Mouse (Mus musculus): ENCODE results near the gene Sgsm2. TPM values are rescaled to one million over a fixed set of nuclear protein-coding genes. Genes with fewer than 3 reads are reported as not detected.

The Sgsm2 gene
- polyA plus RNA-seq, 1 experiment: 0.18 TPM

DNA sequence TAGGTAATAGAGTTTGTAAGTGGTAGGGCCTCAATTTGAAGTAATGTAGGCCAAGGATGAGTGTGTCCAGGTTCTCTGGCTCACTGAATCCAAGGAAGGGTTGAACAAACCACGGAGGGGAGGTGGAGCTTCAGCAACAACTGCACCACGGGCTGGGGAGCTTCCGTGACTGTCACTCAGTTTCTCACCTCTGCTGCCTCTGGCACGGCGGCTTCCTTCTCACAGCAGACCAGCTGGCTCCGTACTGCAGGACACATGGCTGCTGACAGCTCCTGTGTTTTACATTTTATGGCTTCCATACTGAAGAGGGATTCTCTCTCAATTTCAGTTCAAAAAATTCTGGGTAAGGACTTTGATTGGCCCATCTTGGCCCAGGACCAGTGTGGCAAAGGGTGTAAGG lies 22.4 kb upstream of the Sgsm2 start:
- H3K9me3 ChIP-seq (ENCODE audit: control insufficient read depth, low read length): no peaks in the 10 kb centered on the region
- no peak overlapping the region for H3K4me3 ChIP-seq (replicated peaks)
- no peaks in the 10 kb centered on the region for H3K27me3 ChIP-seq (ENCODE audit: control insufficient read depth)
- TF ChIP-seq GATA1 (IDR thresholded peaks at IDR 0.05; ENCODE audit: low read length) (no peak), TAL1 (IDR thresholded peaks at IDR 0.05; ENCODE audit: low read length) (no peak)
- peaks cover 5% of the 10 kb centered on the region for H3K4me1 ChIP-seq (ENCODE audit: control insufficient read depth)
- peaks cover 22% of the 10 kb centered on the region for H3K36me3 ChIP-seq (ENCODE audit: control insufficient read depth)

DNA sequence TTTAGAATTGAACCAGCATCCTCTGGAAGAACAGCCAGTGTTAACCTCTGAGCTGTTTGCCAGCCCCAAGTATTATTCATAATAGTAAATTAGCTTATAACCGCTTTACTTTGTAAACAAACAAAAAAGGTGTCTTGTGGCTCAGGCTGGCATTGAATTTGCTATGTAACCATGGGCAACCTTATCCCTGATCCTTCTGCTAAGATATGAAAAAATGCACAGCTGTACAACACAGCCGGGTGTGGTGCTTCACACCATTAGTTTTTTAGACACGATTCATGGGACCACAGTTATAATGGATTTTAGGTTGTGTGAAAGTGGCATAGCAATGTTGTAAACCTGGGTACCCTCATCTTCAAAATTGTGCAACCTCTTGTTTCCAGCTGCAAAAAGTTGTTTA lies 15.6 kb upstream of the Sgsm2 start:
- Histone ChIP-seq H3K9me3 (ENCODE audit: control insufficient read depth, low read length) (no peaks in the 10 kb centered on the region), H3K36me3 (ENCODE audit: control insufficient read depth) (peaks cover 30% of the 10 kb centered on the region), H3K4me1 (ENCODE audit: control insufficient read depth) (peaks cover 4% of the 10 kb centered on the region), H3K4me3 (replicated peaks) (no peak overlapping the region), H3K27me3 (ENCODE audit: control insufficient read depth) (no peaks in the 10 kb centered on the region)
- TF ChIP-seq TAL1 (IDR thresholded peaks at IDR 0.05; ENCODE audit: low read length): no peak

DNA sequence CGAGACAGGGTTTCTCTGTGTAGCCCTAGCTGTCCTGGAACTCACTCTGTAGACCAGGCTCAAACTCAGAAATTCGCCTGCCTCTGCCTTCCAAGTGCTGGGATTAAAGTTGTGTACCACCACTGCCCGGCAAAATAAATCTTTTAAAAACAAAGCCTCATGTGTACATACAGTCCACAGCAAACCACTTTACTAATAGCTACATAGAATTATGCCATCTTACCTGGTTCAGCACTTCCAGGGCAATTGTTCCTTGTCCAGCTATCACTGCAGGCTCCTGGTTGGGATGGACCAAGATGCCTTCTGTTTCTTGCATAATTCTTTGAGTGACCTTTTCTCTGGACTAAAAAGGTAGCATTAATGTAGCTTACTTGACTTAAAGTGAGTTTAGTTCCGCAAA lies 13.1 kb upstream of the Sgsm2 start:
- Histone ChIP-seq H3K4me3 (replicated peaks) (no peak overlapping the region), H3K4me1 (ENCODE audit: control insufficient read depth) (peaks cover 4% of the 10 kb centered on the region), H3K27me3 (ENCODE audit: control insufficient read depth) (no peaks in the 10 kb centered on the region), H3K9me3 (ENCODE audit: control insufficient read depth, low read length) (no peaks in the 10 kb centered on the region), H3K36me3 (ENCODE audit: control insufficient read depth) (peaks cover 55% of the 10 kb centered on the region)
- no peak for TF ChIP-seq TAL1 (IDR thresholded peaks at IDR 0.05; ENCODE audit: low read length)
- no peak for TF ChIP-seq GATA1 (IDR thresholded peaks at IDR 0.05; ENCODE audit: low read length)

GRCm38 (mm10) chr11:74908618-74909399 lies 11.9 kb upstream of the Sgsm2 start:
- Histone ChIP-seq H3K9me3 (ENCODE audit: control insufficient read depth, low read length) (no peaks in the 10 kb centered on the region), H3K4me1 (ENCODE audit: control insufficient read depth) (peaks cover 4% of the 10 kb centered on the region), H3K27me3 (ENCODE audit: control insufficient read depth) (no peaks in the 10 kb centered on the region), H3K36me3 (ENCODE audit: control insufficient read depth) (peaks cover 67% of the 10 kb centered on the region), H3K4me3 (replicated peaks) (no peak overlapping the region)
- TF ChIP-seq GATA1 (IDR thresholded peaks at IDR 0.05; ENCODE audit: low read length): no peak
- no peak for TF ChIP-seq TAL1 (IDR thresholded peaks at IDR 0.05; ENCODE audit: low read length)

DNA sequence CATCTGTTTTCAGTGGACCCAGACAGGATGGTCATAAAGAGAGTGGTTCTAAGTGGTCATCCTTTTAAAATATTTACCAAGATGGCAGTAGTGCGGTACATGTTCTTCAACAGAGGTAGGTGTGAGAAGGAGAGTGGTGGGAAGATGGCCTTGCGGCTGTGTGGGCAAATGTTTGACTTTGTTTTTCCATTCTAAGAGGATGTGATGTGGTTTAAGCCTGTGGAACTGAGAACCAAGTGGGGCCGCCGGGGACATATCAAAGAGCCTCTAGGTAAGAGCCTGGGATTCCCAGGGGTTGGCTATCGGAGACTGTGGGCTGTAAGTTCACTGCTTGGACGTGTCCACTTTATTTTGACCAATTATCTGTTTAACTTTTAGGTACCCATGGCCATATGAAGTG lies 11.0 kb upstream of the Sgsm2 start:
- Histone ChIP-seq H3K4me3 (replicated peaks) (no peak overlapping the region), H3K36me3 (ENCODE audit: control insufficient read depth) (peaks cover 77% of the 10 kb centered on the region), H3K4me1 (ENCODE audit: control insufficient read depth) (peaks cover 4% of the 10 kb centered on the region), H3K27me3 (ENCODE audit: control insufficient read depth) (no peaks in the 10 kb centered on the region), H3K9me3 (ENCODE audit: control insufficient read depth, low read length) (no peaks in the 10 kb centered on the region)
- TF ChIP-seq GATA1 (IDR thresholded peaks at IDR 0.05; ENCODE audit: low read length) (no peak), TAL1 (IDR thresholded peaks at IDR 0.05; ENCODE audit: low read length) (no peak)

GRCm38 (mm10) chr11:74902416-74902815 lies 5.6 kb upstream of the Sgsm2 start:
- no peak for TF ChIP-seq GATA1 (IDR thresholded peaks at IDR 0.05; ENCODE audit: low read length)
- TF ChIP-seq TAL1 (IDR thresholded peaks at IDR 0.05; ENCODE audit: low read length): no peak
- Histone ChIP-seq H3K4me1 (ENCODE audit: control insufficient read depth) (peaks cover 33% of the 10 kb centered on the region), H3K4me3 (replicated peaks) (no peak overlapping the region), H3K36me3 (ENCODE audit: control insufficient read depth) (peaks cover 81% of the 10 kb centered on the region), H3K27me3 (ENCODE audit: control insufficient read depth) (no peaks in the 10 kb centered on the region), H3K9me3 (ENCODE audit: control insufficient read depth, low read length) (no peaks in the 10 kb centered on the region)

- Histone ChIP-seq H3K36me3 (ENCODE audit: control insufficient read depth) (peaks cover 72% of the 10 kb centered on the region), H3K4me1 (ENCODE audit: control insufficient read depth) (peaks cover 40% of the 10 kb centered on the region)
- TF ChIP-seq GATA1 (IDR thresholded peaks at IDR 0.05; ENCODE audit: low read length): no peak
- no peak for TF ChIP-seq TAL1 (IDR thresholded peaks at IDR 0.05; ENCODE audit: low read length)
Observed at GRCm38 (mm10) chr11:74901555-74901954, 4.7 kb upstream of the Sgsm2 start.

GRCm38 (mm10) chr11:74898517-74898827 lies 1.6 kb upstream of the Sgsm2 start:
- no peaks in the 10 kb centered on the region for H3K9me3 ChIP-seq (ENCODE audit: control insufficient read depth, low read length)
- peaks cover 47% of the 10 kb centered on the region for H3K4me1 ChIP-seq (ENCODE audit: control insufficient read depth)
- H3K27me3 ChIP-seq (ENCODE audit: control insufficient read depth): no peaks in the 10 kb centered on the region
- no peak for TF ChIP-seq TAL1 (IDR thresholded peaks at IDR 0.05; ENCODE audit: low read length)
- TF ChIP-seq GATA1 (IDR thresholded peaks at IDR 0.05; ENCODE audit: low read length): no peak
- H3K4me3 ChIP-seq (replicated peaks): peak overlapping the region; percentile 91
- peaks cover 42% of the 10 kb centered on the region for H3K36me3 ChIP-seq (ENCODE audit: control insufficient read depth)

More at GRCm38 (mm10) chr11:74901555-74901954, 4.7 kb upstream of the Sgsm2 start:
- no peak overlapping the region for H3K4me3 ChIP-seq (replicated peaks)
- no peaks in the 10 kb centered on the region for H3K9me3 ChIP-seq (ENCODE audit: control insufficient read depth, low read length)
- H3K27me3 ChIP-seq (ENCODE audit: control insufficient read depth): no peaks in the 10 kb centered on the region

GRCm38 (mm10) chr11:74897678-74898516 lies 1.0 kb upstream of the Sgsm2 start, which contains the start of gene Tsr1:
Tsr1 (plus strand) TSS chr11:74898071.
- Histone ChIP-seq H3K4me3 (replicated peaks) (peak within 1 kb of the TSS; percentile 91), H3K4me1 (ENCODE audit: control insufficient read depth) (peaks cover 47% of the 10 kb centered on the region), H3K27me3 (ENCODE audit: control insufficient read depth) (no peaks in the 10 kb centered on the region), H3K9me3 (ENCODE audit: control insufficient read depth, low read length) (no peaks in the 10 kb centered on the region), H3K36me3 (ENCODE audit: control insufficient read depth) (peaks cover 36% of the 10 kb centered on the region)
- TF ChIP-seq TAL1 (IDR thresholded peaks at IDR 0.05; ENCODE audit: low read length) (no peak), GATA1 (IDR thresholded peaks at IDR 0.05; ENCODE audit: low read length) (no peak)

All from erythroblast, embryonic 14.5 days (primary cell).